Mouse (Mus musculus) embryonic fibroblast, embryonic 13.5 days (primary cell): Measurements from ENCODE around the gene Gngt2. TPM values are rescaled to one million over a fixed set of nuclear protein-coding genes. Genes with fewer than 3 reads are reported as not detected.

Experiments used
- H3K27ac ChIP-seq: 2 replicates; pipeline ENCODE4 v1.5.1; 2012; ENCODE audit warnings: low read length, control low read depth, inconsistent platforms; ENCODE audit not compliant: insufficient read depth
- H3K4me1 ChIP-seq: 2 replicates; pipeline ENCODE4 v1.6.1; 2011; ENCODE audit warnings: low read length; ENCODE audit not compliant: control insufficient read depth, insufficient read depth
- H3K4me3 ChIP-seq: 2 replicates; pipeline ENCODE4 v1.5.1; 2011; ENCODE audit warnings: mild to moderate bottlenecking, control low read depth, low read length; ENCODE audit not compliant: insufficient read depth
- CTCF ChIP-seq: IDR thresholded peaks from 2 replicates; pipeline ENCODE4 v1.5.1; 2011; ENCODE audit warnings: mild to moderate bottlenecking, control low read depth, low read length, moderate library complexity, borderline replicate concordance; ENCODE audit not compliant: insufficient read depth
- POLR2A ChIP-seq: IDR thresholded peaks from 2 replicates; pipeline ENCODE4 v1.6.1; 2011; ENCODE audit warnings: low read depth, mild to moderate bottlenecking, control low read depth, low read length, moderate library complexity
- polyA plus RNA-seq: library from polyadenylated mRNA; stranded (reverse); fragments of >200 nt; gene quantifications from 2 replicates; pipeline ENCODE4 v1.2.4, GENCODE M21; 2011; ENCODE audit warnings: low read depth; ENCODE audit not compliant: missing spikeins, insufficient read length

Gene Gngt2
- polyA plus RNA-seq, 1 experiment: 5.6 TPM

DNA sequence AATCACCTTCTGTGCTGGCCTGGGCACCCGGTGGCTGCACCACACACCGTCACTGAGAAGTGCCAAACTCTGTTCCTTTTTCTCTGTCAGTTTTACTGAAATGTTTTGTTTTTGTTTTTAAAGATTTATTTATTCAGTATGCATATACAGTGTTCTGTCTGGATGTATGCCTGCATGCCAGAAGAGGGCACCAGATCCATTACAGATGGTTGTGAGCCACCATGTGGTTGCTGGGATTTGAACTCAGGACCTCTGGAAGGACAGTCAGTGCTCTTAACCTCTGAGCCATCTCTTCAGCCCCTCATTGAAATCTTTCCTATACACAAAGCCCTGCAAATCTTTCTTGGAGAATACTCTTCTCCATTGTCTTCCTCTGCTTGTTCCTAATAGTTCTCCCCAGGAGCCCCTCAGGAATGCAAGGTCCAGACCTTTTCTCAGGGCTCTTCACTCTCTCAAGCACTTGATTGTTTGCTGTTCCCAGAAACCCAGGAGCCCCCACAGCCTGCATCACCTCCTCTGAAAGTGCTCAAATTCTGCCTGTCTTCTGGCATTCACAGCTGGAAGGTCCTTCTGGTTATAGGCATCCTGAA, 53.5 kb downstream of the Gngt2 start:
- TF ChIP-seq CTCF (no peak), POLR2A (no peak)
- Histone ChIP-seq H3K27ac (no peak overlapping the region), H3K4me3 (no peak overlapping the region), H3K4me1 (no peaks in the 10 kb centered on the region)

Other genes starting within 250 kb of the Gngt2 start
- gene Ngfr, start 249.5 kb upstream of the Gngt2 start, polyA plus RNA-seq: 0.18 and 3.2 TPM in 2 replicates
- gene Phb, start 170.3 kb upstream of the Gngt2 start, polyA plus RNA-seq: 157 and 180 TPM in 2 replicates
- 18.9 and 27.3 TPM in 2 replicates for gene Zfp652, start 124.5 kb upstream of the Gngt2 start, polyA plus RNA-seq
- 0.89 and 0.93 TPM in 2 replicates for gene B130006D01Rik, start 113.6 kb upstream of the Gngt2 start, polyA plus RNA-seq
- gene Phospho1, start 12.7 kb upstream of the Gngt2 start, polyA plus RNA-seq: 5.5 TPM in 2 replicates
- 0.40 and 1.1 TPM in 2 replicates for gene Abi3, start 5.3 kb downstream of the Gngt2 start, polyA plus RNA-seq
- 0.47 and 0.51 TPM in 2 replicates for gene B4galnt2, start 77.7 kb downstream of the Gngt2 start, polyA plus RNA-seq
- gene Igf2bp1, start 168.7 kb downstream of the Gngt2 start, polyA plus RNA-seq: 37.9 and 39.8 TPM in 2 replicates
- not detected in 2 replicates for gene Gip, start 187.3 kb downstream of the Gngt2 start, polyA plus RNA-seq
- 68.4 and 71.9 TPM in 2 replicates for gene Snf8, start 197.7 kb downstream of the Gngt2 start, polyA plus RNA-seq
- gene Ube2z, start 228.2 kb downstream of the Gngt2 start, polyA plus RNA-seq: 79.3 and 80.1 TPM in 2 replicates
- gene Atp5g1, start 238.5 kb downstream of the Gngt2 start, polyA plus RNA-seq: 206 and 212 TPM in 2 replicates